Comparison of ENCODE assay signal across 27 mouse cellular contexts in genomic region chr10:37636421-37636820, GRCm38 (mm10).
DNase-seq lines count a peak whose midpoint lies in the region; ATAC-seq and TF ChIP-seq lines count a peak whose summit lies in the region.
"Had no signal": no experiment of that assay in that cellular context is flagged by ENCODE, and none has a peak within 500 bp of the region (broad histone marks: within the 10 kb centered on the region; RNA-seq: fewer than 3 reads in every experiment).

No protein-coding gene starts in this region.

- no peak for TF ChIP-seq CTCF in hindbrain, postnatal 0 days (IDR thresholded peaks at IDR 0.05; ENCODE audit: low read depth)

- H3K9ac ChIP-seq in hindbrain, postnatal 0 days (replicated peaks; ENCODE audit: low read length), result no peak overlapping the region
- no peak overlapping the region for H3K9ac ChIP-seq in embryonic facial prominence, embryonic 13.5 days
- no peak overlapping the region for H3K9ac ChIP-seq in limb, embryonic 11.5 days (ENCODE audit: low read length)
- H3K9ac ChIP-seq: forebrain, embryonic 13.5 days; hindbrain, embryonic 13.5 days; lung, embryonic 15.5 days; midbrain, embryonic 15.5 days; neural tube, embryonic 15.5 days had no signal

- H3K4me3 ChIP-seq in hindbrain, embryonic 10.5 days, result no peak overlapping the region
- no peak overlapping the region for H3K4me3 ChIP-seq in hindbrain, postnatal 0 days (ENCODE audit: low read length)
- no peak overlapping the region for H3K4me3 ChIP-seq in embryonic facial prominence, embryonic 13.5 days
- H3K4me3 ChIP-seq in limb, embryonic 11.5 days (ENCODE audit: low read depth, low read length), result no peak overlapping the region
- H3K4me3 ChIP-seq: forebrain, embryonic 13.5 days; hindbrain, embryonic 13.5 days; layer of hippocampus, adult 2 months; lung, embryonic 15.5 days; megakaryocyte, embryonic 14.5 days; midbrain, embryonic 15.5 days; neural tube, embryonic 15.5 days had no signal

- no peaks in the 10 kb centered on the region for H3K27me3 ChIP-seq in hindbrain, embryonic 10.5 days (ENCODE audit: insufficient read depth, poor library complexity, severe bottlenecking)
- H3K27me3 ChIP-seq in hindbrain, postnatal 0 days (ENCODE audit: insufficient read depth, low read length), result no peaks in the 10 kb centered on the region
- no peaks in the 10 kb centered on the region for H3K27me3 ChIP-seq in embryonic facial prominence, embryonic 13.5 days
- no peaks in the 10 kb centered on the region for H3K27me3 ChIP-seq in limb, embryonic 11.5 days (ENCODE audit: control insufficient read depth, insufficient read depth, low read length)
- H3K27me3 ChIP-seq: forebrain, embryonic 13.5 days; hindbrain, embryonic 13.5 days; lung, embryonic 15.5 days; megakaryocyte, embryonic 14.5 days; midbrain, embryonic 15.5 days; neural tube, embryonic 15.5 days had no signal

- ATAC-seq in hindbrain, postnatal 0 days, result no peak
- no peak for ATAC-seq in embryonic facial prominence, embryonic 13.5 days (ENCODE audit: insufficient number of reproducible peaks, insufficient read depth, low FRiP score, low TSS enrichment, low read depth)
- ATAC-seq in limb, embryonic 11.5 days (ENCODE audit: insufficient number of reproducible peaks, low FRiP score, low TSS enrichment, low read depth), result no peak
- ATAC-seq: forebrain, embryonic 13.5 days; inflammation-experienced regulatory T-cells, adult 6 months; midbrain, embryonic 15.5 days had no signal

- H3K9me3 ChIP-seq in hindbrain, embryonic 10.5 days, result no peaks in the 10 kb centered on the region
- no peaks in the 10 kb centered on the region for H3K9me3 ChIP-seq in hindbrain, postnatal 0 days (ENCODE audit: low read length)
- no peaks in the 10 kb centered on the region for H3K9me3 ChIP-seq in embryonic facial prominence, embryonic 13.5 days
- H3K9me3 ChIP-seq in limb, embryonic 11.5 days (ENCODE audit: control insufficient read depth, low read length), result no peaks in the 10 kb centered on the region
- H3K9me3 ChIP-seq: forebrain, embryonic 13.5 days; hindbrain, embryonic 13.5 days; lung, embryonic 15.5 days; megakaryocyte, embryonic 14.5 days; midbrain, embryonic 15.5 days; neural tube, embryonic 15.5 days had no signal

- no peak for DNase-seq in hindbrain, embryonic 10.5 days (ENCODE audit: low spot score)
- DNase-seq in hindbrain, postnatal 0 days (ENCODE audit: low spot score), result no peak
- DNase-seq in limb, embryonic 11.5 days (ENCODE audit: low spot score), result no peak
- DNase-seq in right cerebral cortex, adult 18-20 months, result no peak
- DNase-seq in urinary bladder, postnatal 14 days (ENCODE audit: low spot score), result no peak
- no peak for DNase-seq in left cerebral cortex, adult 18-20 months (ENCODE audit: low spot score in 2 of 2)
- DNase-seq: adrenal gland, postnatal 14 days; cerebellum, adult 11 months; gastrocnemius, postnatal 25 days; heart, adult 18-20 months; heart, postnatal 36 days; lung, postnatal 36 days; retina, postnatal 1 day; right cerebral cortex, postnatal 25 days; thymus, adult 18-20 months; thymus, postnatal 25 days had no signal

- H3K27ac ChIP-seq in hindbrain, embryonic 10.5 days, result peak overlapping the region; percentile 69; the same call in 1 of the 2 replicates
- H3K27ac ChIP-seq in hindbrain, postnatal 0 days, result no peak overlapping the region
- peak overlapping the region; percentile 68; the same call in 1 of the 2 replicates for H3K27ac ChIP-seq in embryonic facial prominence, embryonic 13.5 days
- H3K27ac ChIP-seq in limb, embryonic 11.5 days (replicated peaks; ENCODE audit: low read depth, low read length), result no peak overlapping the region
- H3K27ac ChIP-seq: forebrain, embryonic 13.5 days; hindbrain, embryonic 13.5 days; layer of hippocampus, adult 2 months; lung, embryonic 15.5 days; midbrain, embryonic 15.5 days; neural tube, embryonic 15.5 days had no signal

- H3K4me1 ChIP-seq in hindbrain, embryonic 10.5 days (replicated peaks), result peaks cover 8% of the 10 kb centered on the region
- no peaks in the 10 kb centered on the region for H3K4me1 ChIP-seq in hindbrain, postnatal 0 days (ENCODE audit: insufficient read depth, low read length)
- H3K4me1 ChIP-seq in embryonic facial prominence, embryonic 13.5 days, result peaks cover 15% of the 10 kb centered on the region
- H3K4me1 ChIP-seq in limb, embryonic 11.5 days (ENCODE audit: control insufficient read depth, insufficient read depth, low read length), result no peaks in the 10 kb centered on the region
- H3K4me1 ChIP-seq: forebrain, embryonic 13.5 days; hindbrain, embryonic 13.5 days; lung, embryonic 15.5 days; megakaryocyte, embryonic 14.5 days; midbrain, embryonic 15.5 days had no signal

- H3K36me3 ChIP-seq in hindbrain, embryonic 10.5 days, result no peaks in the 10 kb centered on the region
- no peaks in the 10 kb centered on the region for H3K36me3 ChIP-seq in hindbrain, postnatal 0 days (ENCODE audit: insufficient read depth, low read length)
- H3K36me3 ChIP-seq in embryonic facial prominence, embryonic 13.5 days, result no peaks in the 10 kb centered on the region
- no peaks in the 10 kb centered on the region for H3K36me3 ChIP-seq in limb, embryonic 11.5 days (ENCODE audit: control insufficient read depth, insufficient read depth, low read length)
- H3K36me3 ChIP-seq: hindbrain, embryonic 13.5 days; lung, embryonic 15.5 days; midbrain, embryonic 15.5 days; neural tube, embryonic 15.5 days had no signal

- WGBS in hindbrain, embryonic 10.5 days, result 68% methylated on average over 4 of the region's 4 CpGs
- 76% methylated on average over 4 of the region's 4 CpGs for WGBS in hindbrain, postnatal 0 days
- 23% methylated on average over 4 of the region's 4 CpGs for WGBS in embryonic facial prominence, embryonic 13.5 days
- WGBS in limb, embryonic 11.5 days, result 25% methylated on average over 4 of the region's 4 CpGs

- H3K4me2 ChIP-seq in hindbrain, postnatal 0 days (ENCODE audit: low read depth, low read length), result no peak overlapping the region
- H3K4me2 ChIP-seq in embryonic facial prominence, embryonic 13.5 days, result peak overlapping the region; percentile 34; the same call in 1 of the 2 replicates
- 0 out of 2 replicates have a peak overlapping the region, but pooled peaks have one; percentile 1 for H3K4me2 ChIP-seq in limb, embryonic 11.5 days (ENCODE audit: low read depth, severe bottlenecking)
- H3K4me2 ChIP-seq: forebrain, embryonic 13.5 days; heart, embryonic 11.5 days; hindbrain, embryonic 13.5 days; liver, embryonic 11.5 days; lung, embryonic 15.5 days; midbrain, embryonic 15.5 days; neural tube, embryonic 15.5 days had no signal

Comparison
In these comparisons a context has a peak if more than half of its experiments do, and no peak if none do; other contexts are left out.
1. H3K27ac ChIP-seq: peak in hindbrain, embryonic 10.5 days (single experiment) and embryonic facial prominence, embryonic 13.5 days (single experiment); none in hindbrain, postnatal 0 days (single experiment) and limb, embryonic 11.5 days (single experiment).